Mouse (Mus musculus) embryonic facial prominence, embryonic 14.5 days (tissue): ENCODE measurements around the gene Phf21b. TPM values are rescaled to one million over a fixed set of nuclear protein-coding genes. Genes with fewer than 3 reads are reported as not detected.

ENCODE experiments used
- ATAC-seq: fragments of 200-750 bp; cut with Nextera tagmentation; 2 replicates; pipeline ENCODE4 v1.8.0; 2017; ENCODE audit warnings: low read depth, moderate number of reproducible peaks, moderate TSS enrichment
- DNase-seq: peaks from one replicate; pipeline ENCODE4 v3.0.0-alpha.2; 2015; ENCODE audit warnings: low spot score
- H3K27ac ChIP-seq: fragments of 300-500 bp; sonication (generic); replicated peaks from 2 replicates; pipeline ENCODE4 v1.5.1; 2014; ENCODE audit warnings: low read depth, mild to moderate bottlenecking, low read length, moderate library complexity
- H3K27me3 ChIP-seq: fragments of 300-500 bp; sonication (generic); replicated peaks from 2 replicates; pipeline ENCODE4 v1.6.1; 2014; ENCODE audit warnings: low read length; ENCODE audit not compliant: control insufficient read depth, insufficient read depth
- H3K36me3 ChIP-seq: fragments of 300-500 bp; sonication (generic); 2 replicates; pipeline ENCODE4 v1.6.1; 2014; ENCODE audit warnings: low read length, mixed read lengths; ENCODE audit not compliant: control insufficient read depth, insufficient read depth
- H3K4me1 ChIP-seq: fragments of 300-500 bp; sonication (generic); 2 replicates; pipeline ENCODE4 v1.6.1; 2014; ENCODE audit warnings: antibody characterized with exemption, low read length; ENCODE audit not compliant: control insufficient read depth, insufficient read depth
- H3K4me2 ChIP-seq: fragments of 300-500 bp; sonication (generic); 2 replicates; pipeline ENCODE4 v1.6.1; 2014; ENCODE audit warnings: low read depth, mild to moderate bottlenecking, low read length, moderate library complexity, mixed read lengths
- H3K4me3 ChIP-seq: fragments of 300-500 bp; sonication (generic); 2 replicates; pipeline ENCODE4 v1.5.1; 2014; ENCODE audit warnings: low read depth, mild to moderate bottlenecking, low read length
- H3K9ac ChIP-seq: fragments of 300-500 bp; sonication (generic); 2 replicates; pipeline ENCODE4 v1.6.1; 2014; ENCODE audit warnings: low read depth, mild to moderate bottlenecking, low read length, moderate library complexity, mixed read lengths
- H3K9me3 ChIP-seq: fragments of 300-500 bp; sonication (generic); 2 replicates; pipeline ENCODE4 v1.6.1; 2016; ENCODE audit warnings: low read length; ENCODE audit not compliant: control insufficient read depth
- WGBS: fragments of 180-500 bp; shearing (Covaris S2); extraction: QIAGEN DNeasy Blood & Tissue Kit; methylation state at CpG from one replicate; pipeline ENCODE4 v1.1.7; 2014; 5-methylcytosine and 5-hydroxymethylcytosine counted together
- polyA plus RNA-seq: library from polyadenylated mRNA; unstranded; fragments of >200 nt; fragmentation: Nextera tagmentation; extraction: Ambion mirVana; gene quantifications from 2 replicates; pipeline ENCODE4 v1.2.1, GENCODE M21; 2014

The Phf21b gene
- polyA plus RNA-seq, 1 experiment from 2014 or later = 0.49 TPM

- Histone ChIP-seq H3K36me3 (no peaks in the 10 kb centered on the region), H3K27me3 (peaks cover 13% of the 10 kb centered on the region; the same call in 1 of the 2 replicates), H3K4me1 (peaks cover 23% of the 10 kb centered on the region), H3K4me2 (peak overlapping the region; percentile 97), H3K27ac (peak overlapping the region; percentile 84), H3K4me3 (peak overlapping the region; percentile 74), H3K9me3 (no peaks in the 10 kb centered on the region), H3K9ac (peak overlapping the region; percentile 78)
- under 1% methylated on average over 40 of the region's 84 CpGs for WGBS
- peak; percentile 79 for ATAC-seq
- peak; percentile 79 for DNase-seq
Measured at GRCm38 (mm10) chr15:84853261-84854137, 2.4 kb downstream of the Phf21b start.

- H3K4me2 ChIP-seq = peak overlapping the region; percentile 97
- peaks cover 23% of the 10 kb centered on the region for H3K4me1 ChIP-seq
- ATAC-seq (no peak), DNase-seq (no peak)
- H3K27me3 ChIP-seq = peaks cover 13% of the 10 kb centered on the region; the same call in 1 of the 2 replicates
- H3K9me3 ChIP-seq = no peaks in the 10 kb centered on the region
- peak overlapping the region; percentile 65; the same call in 1 of the 2 replicates for H3K27ac ChIP-seq
- H3K4me3 ChIP-seq = peak overlapping the region; percentile 74
- no peaks in the 10 kb centered on the region for H3K36me3 ChIP-seq
- H3K9ac ChIP-seq = peak overlapping the region; percentile 78; the same call in 1 of the 2 replicates
- WGBS = 16% methylated on average over 10 of the region's 10 CpGs
Measured at GRCm38 (mm10) chr15:84852457-84853070, 3.3 kb downstream of the Phf21b start.

GRCm38 (mm10) chr15:84850321-84850720 is 5.5 kb downstream of the Phf21b start:
- no peak for ATAC-seq
- Histone ChIP-seq H3K4me3 (no peak overlapping the region), H3K9ac (no peak overlapping the region), H3K4me2 (no peak overlapping the region), H3K27me3 (peaks cover 10% of the 10 kb centered on the region; the same call in 1 of the 2 replicates), H3K36me3 (no peaks in the 10 kb centered on the region), H3K9me3 (no peaks in the 10 kb centered on the region), H3K27ac (no peak overlapping the region), H3K4me1 (peaks cover 16% of the 10 kb centered on the region)
- WGBS = 87% methylated on average over 1 of the region's 1 CpGs
- no peak for DNase-seq

GRCm38 (mm10) chr15:84846216-84846615 is 9.6 kb downstream of the Phf21b start:
- Histone ChIP-seq H3K27ac (no peak overlapping the region), H3K4me1 (peaks cover 14% of the 10 kb centered on the region), H3K27me3 (no peaks in the 10 kb centered on the region), H3K36me3 (no peaks in the 10 kb centered on the region), H3K9ac (no peak overlapping the region), H3K4me3 (no peak overlapping the region), H3K9me3 (no peaks in the 10 kb centered on the region), H3K4me2 (no peak overlapping the region)
- ATAC-seq (no peak), DNase-seq (no peak)
- 56% methylated on average over 3 of the region's 3 CpGs for WGBS

- H3K27ac ChIP-seq = no peak overlapping the region
- WGBS = 76% methylated on average over 4 of the region's 4 CpGs
- no peak for DNase-seq
- no peak for ATAC-seq
- no peak overlapping the region for H3K4me2 ChIP-seq
- no peak overlapping the region for H3K9ac ChIP-seq
- H3K36me3 ChIP-seq = no peaks in the 10 kb centered on the region
- H3K4me1 ChIP-seq = peaks cover 14% of the 10 kb centered on the region
- H3K27me3 ChIP-seq = no peaks in the 10 kb centered on the region
- no peak overlapping the region for H3K4me3 ChIP-seq
- no peaks in the 10 kb centered on the region for H3K9me3 ChIP-seq
Measured at GRCm38 (mm10) chr15:84844831-84845230, 11.0 kb downstream of the Phf21b start.

- H3K4me2 ChIP-seq = no peak overlapping the region
- ATAC-seq = no peak
- no peak overlapping the region for H3K4me3 ChIP-seq
- WGBS = 78% methylated on average over 10 of the region's 10 CpGs
- no peaks in the 10 kb centered on the region for H3K27me3 ChIP-seq
- no peaks in the 10 kb centered on the region for H3K9me3 ChIP-seq
- no peaks in the 10 kb centered on the region for H3K36me3 ChIP-seq
- no peak for DNase-seq
- H3K27ac ChIP-seq = no peak overlapping the region
- no peak overlapping the region for H3K9ac ChIP-seq
- peaks cover 14% of the 10 kb centered on the region for H3K4me1 ChIP-seq
Measured at GRCm38 (mm10) chr15:84843034-84843433, 12.8 kb downstream of the Phf21b start.

- H3K9me3 ChIP-seq = no peaks in the 10 kb centered on the region
- peak; percentile 35 for DNase-seq
- no peak overlapping the region for H3K9ac ChIP-seq
- 0 out of 2 replicates have a peak overlapping the region, but pooled peaks have one; percentile 33 for H3K27ac ChIP-seq
- no peak overlapping the region for H3K4me3 ChIP-seq
- no peaks in the 10 kb centered on the region for H3K27me3 ChIP-seq
- no peak overlapping the region for H3K4me2 ChIP-seq
- peaks cover 14% of the 10 kb centered on the region for H3K4me1 ChIP-seq
- no peak; the same call in 1 of the 2 replicates for ATAC-seq
- no peaks in the 10 kb centered on the region for H3K36me3 ChIP-seq
- 42% methylated on average over 19 of the region's 19 CpGs for WGBS
Measured at GRCm38 (mm10) chr15:84841925-84842821, 13.7 kb downstream of the Phf21b start.

GRCm38 (mm10) chr15:84840560-84840959 is 15.3 kb downstream of the Phf21b start:
- H3K4me1 ChIP-seq = peaks cover 14% of the 10 kb centered on the region
- H3K9me3 ChIP-seq = no peaks in the 10 kb centered on the region
- H3K9ac ChIP-seq = no peak overlapping the region
- no peak for ATAC-seq
- WGBS = 73% methylated on average over 3 of the region's 3 CpGs
- DNase-seq = no peak
- H3K27ac ChIP-seq = no peak overlapping the region
- no peaks in the 10 kb centered on the region for H3K36me3 ChIP-seq
- no peak overlapping the region for H3K4me2 ChIP-seq
- H3K27me3 ChIP-seq = no peaks in the 10 kb centered on the region
- no peak overlapping the region for H3K4me3 ChIP-seq
